Mouse (Mus musculus): ENCODE measurements around the gene Dazap2. TPM values are rescaled to one million over a fixed set of nuclear protein-coding genes. Genes with fewer than 3 reads are reported as not detected.
A peak's percentile ranks its signal among the peaks of the same experiment; 100 is the strongest.

The Dazap2 gene
- polyA plus RNA-seq, 1 experiment from 2014 or later, result 189 TPM

DNA sequence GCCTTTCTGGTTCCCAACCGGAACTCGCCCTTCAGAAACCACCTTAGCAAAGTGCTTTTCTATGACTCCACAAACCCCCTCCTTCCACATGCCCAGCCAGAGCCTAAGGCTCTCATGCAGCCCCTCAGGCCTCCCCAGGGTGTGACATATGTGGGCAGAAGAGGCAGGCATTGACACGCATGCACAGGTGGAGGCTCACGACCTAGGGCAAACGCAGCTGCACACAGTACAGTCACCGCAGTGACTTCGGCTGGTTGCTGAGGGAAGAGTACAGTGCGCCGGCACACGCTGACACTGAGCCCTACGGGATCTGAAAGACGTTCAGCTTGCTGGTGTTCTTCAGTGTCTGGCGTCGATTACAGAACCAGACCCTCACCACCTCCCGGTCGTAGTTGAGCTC lies 37.2 kb upstream of the Dazap2 start:
- H3K36me3 ChIP-seq (ENCODE audit: control insufficient read depth, insufficient read depth, low read length), result peaks cover 23% of the 10 kb centered on the region; the same call in 1 of the 2 replicates
- no peak overlapping the region for H3K4me3 ChIP-seq (ENCODE audit: low read depth, low read length)
- no peaks in the 10 kb centered on the region for H3K9me3 ChIP-seq (ENCODE audit: control insufficient read depth, low read length)
- 70% methylated on average over 15 of the region's 16 CpGs for WGBS
- no peak for ATAC-seq (ENCODE audit: low read depth)
- peaks cover 9% of the 10 kb centered on the region for H3K4me1 ChIP-seq (ENCODE audit: control insufficient read depth, insufficient read depth, low read length)
- peak; percentile 37 for DNase-seq (ENCODE audit: low spot score)
- no peak overlapping the region for H3K27ac ChIP-seq (replicated peaks; ENCODE audit: low read depth, low read length)
- no peaks in the 10 kb centered on the region for H3K27me3 ChIP-seq (replicated peaks; ENCODE audit: control insufficient read depth, insufficient read depth, low read length)
- no peak overlapping the region for H3K4me2 ChIP-seq (ENCODE audit: low read depth, low read length)
- H3K9ac ChIP-seq (ENCODE audit: low read depth, low read length), result no peak overlapping the region

DNA sequence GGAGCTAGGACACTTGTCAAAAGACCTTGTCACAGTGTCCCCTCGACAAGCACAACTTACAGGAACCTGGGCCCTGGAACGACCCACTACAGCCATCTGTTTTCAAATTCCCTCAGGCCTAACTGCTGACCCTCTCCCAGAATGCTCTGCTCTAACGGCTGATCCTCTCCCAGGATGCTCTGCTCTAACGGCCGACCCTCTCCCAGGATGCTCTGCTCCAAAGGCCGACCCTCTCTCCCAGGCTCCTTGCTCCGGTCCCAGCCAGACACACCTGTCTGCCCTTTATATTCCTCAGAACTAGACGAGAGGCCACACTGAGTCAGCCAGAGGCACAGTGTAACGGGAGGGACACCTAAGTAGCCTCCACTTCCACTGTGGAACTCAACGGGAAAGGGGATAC lies 35.0 kb upstream of the Dazap2 start:
- Histone ChIP-seq H3K27ac (replicated peaks; ENCODE audit: low read depth, low read length) (no peak overlapping the region), H3K27me3 (replicated peaks; ENCODE audit: control insufficient read depth, insufficient read depth, low read length) (no peaks in the 10 kb centered on the region), H3K4me3 (ENCODE audit: low read depth, low read length) (no peak overlapping the region), H3K36me3 (ENCODE audit: control insufficient read depth, insufficient read depth, low read length) (peaks cover 26% of the 10 kb centered on the region; the same call in 1 of the 2 replicates), H3K4me1 (ENCODE audit: control insufficient read depth, insufficient read depth, low read length) (no peaks in the 10 kb centered on the region), H3K9me3 (ENCODE audit: control insufficient read depth, low read length) (no peaks in the 10 kb centered on the region), H3K9ac (ENCODE audit: low read depth, low read length) (no peak overlapping the region), H3K4me2 (ENCODE audit: low read depth, low read length) (no peak overlapping the region)
- 90% methylated on average over 10 of the region's 10 CpGs for WGBS
- no peak for ATAC-seq (ENCODE audit: low read depth)
- DNase-seq (ENCODE audit: low spot score), result no peak

DNA sequence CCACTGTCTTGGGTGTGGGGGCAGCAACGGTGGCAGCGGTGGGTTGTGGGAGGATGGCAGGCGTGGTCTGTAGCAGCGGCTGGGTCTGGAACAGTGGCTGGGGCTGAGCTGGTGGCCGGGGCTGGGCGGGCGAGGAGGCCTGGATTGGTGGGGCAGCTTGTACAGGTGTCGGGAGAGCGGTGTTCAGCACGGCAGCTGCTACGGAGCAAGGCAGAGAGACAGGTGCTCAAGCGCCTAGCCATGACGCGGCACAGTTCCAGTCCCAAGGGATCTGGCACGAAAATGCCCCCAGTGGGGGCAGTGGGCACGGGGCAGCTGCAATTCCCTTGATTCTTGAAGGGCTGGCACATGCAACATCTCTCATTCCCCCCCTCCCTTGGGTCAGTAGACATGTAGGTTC lies 29.2 kb upstream of the Dazap2 start:
- H3K4me3 ChIP-seq (ENCODE audit: low read depth, low read length), result no peak overlapping the region
- H3K27ac ChIP-seq (replicated peaks; ENCODE audit: low read depth, low read length), result no peak overlapping the region
- no peak for ATAC-seq (ENCODE audit: low read depth)
- no peaks in the 10 kb centered on the region for H3K4me1 ChIP-seq (ENCODE audit: control insufficient read depth, insufficient read depth, low read length)
- H3K9me3 ChIP-seq (ENCODE audit: control insufficient read depth, low read length), result no peaks in the 10 kb centered on the region
- H3K9ac ChIP-seq (ENCODE audit: low read depth, low read length), result no peak overlapping the region
- 88% methylated on average over 12 of the region's 16 CpGs for WGBS
- DNase-seq (ENCODE audit: low spot score), result no peak
- H3K36me3 ChIP-seq (ENCODE audit: control insufficient read depth, insufficient read depth, low read length), result peaks cover 43% of the 10 kb centered on the region
- no peak overlapping the region for H3K4me2 ChIP-seq (ENCODE audit: low read depth, low read length)
- no peaks in the 10 kb centered on the region for H3K27me3 ChIP-seq (replicated peaks; ENCODE audit: control insufficient read depth, insufficient read depth, low read length)

GRCm38 (mm10) chr15:100587166-100587565 lies 28.0 kb upstream of the Dazap2 start:
- DNase-seq (ENCODE audit: low spot score) (no peak), ATAC-seq (ENCODE audit: low read depth) (no peak)
- no peak overlapping the region for H3K27ac ChIP-seq (replicated peaks; ENCODE audit: low read depth, low read length)
- H3K4me3 ChIP-seq (ENCODE audit: low read depth, low read length), result no peak overlapping the region
- no peak overlapping the region for H3K4me2 ChIP-seq (ENCODE audit: low read depth, low read length)
- no peak overlapping the region for H3K9ac ChIP-seq (ENCODE audit: low read depth, low read length)
- no peaks in the 10 kb centered on the region for H3K4me1 ChIP-seq (ENCODE audit: control insufficient read depth, insufficient read depth, low read length)
- peaks cover 41% of the 10 kb centered on the region for H3K36me3 ChIP-seq (ENCODE audit: control insufficient read depth, insufficient read depth, low read length)
- H3K27me3 ChIP-seq (replicated peaks; ENCODE audit: control insufficient read depth, insufficient read depth, low read length), result no peaks in the 10 kb centered on the region
- 73% methylated on average over 4 of the region's 4 CpGs for WGBS
- no peaks in the 10 kb centered on the region for H3K9me3 ChIP-seq (ENCODE audit: control insufficient read depth, low read length)

- Histone ChIP-seq H3K27me3 (replicated peaks; ENCODE audit: control insufficient read depth, insufficient read depth, low read length) (no peaks in the 10 kb centered on the region), H3K9me3 (ENCODE audit: control insufficient read depth, low read length) (no peaks in the 10 kb centered on the region), H3K27ac (replicated peaks; ENCODE audit: low read depth, low read length) (no peak overlapping the region), H3K4me3 (ENCODE audit: low read depth, low read length) (no peak overlapping the region), H3K9ac (ENCODE audit: low read depth, low read length) (no peak overlapping the region), H3K36me3 (ENCODE audit: control insufficient read depth, insufficient read depth, low read length) (peaks cover 32% of the 10 kb centered on the region), H3K4me2 (ENCODE audit: low read depth, low read length) (no peak overlapping the region), H3K4me1 (ENCODE audit: control insufficient read depth, insufficient read depth, low read length) (no peaks in the 10 kb centered on the region)
- WGBS, result 81% methylated on average over 6 of the region's 6 CpGs
- no peak for DNase-seq (ENCODE audit: low spot score)
- ATAC-seq (ENCODE audit: low read depth), result no peak
These were observed 26.9 kb upstream of the Dazap2 start for GRCm38 (mm10) chr15:100588297-100588696.

- Histone ChIP-seq H3K27ac (replicated peaks; ENCODE audit: low read depth, low read length) (no peak overlapping the region), H3K4me1 (ENCODE audit: control insufficient read depth, insufficient read depth, low read length) (no peaks in the 10 kb centered on the region), H3K36me3 (ENCODE audit: control insufficient read depth, insufficient read depth, low read length) (peaks cover 30% of the 10 kb centered on the region), H3K27me3 (replicated peaks; ENCODE audit: control insufficient read depth, insufficient read depth, low read length) (no peaks in the 10 kb centered on the region), H3K4me3 (ENCODE audit: low read depth, low read length) (no peak overlapping the region), H3K9ac (ENCODE audit: low read depth, low read length) (no peak overlapping the region), H3K4me2 (ENCODE audit: low read depth, low read length) (no peak overlapping the region), H3K9me3 (ENCODE audit: control insufficient read depth, low read length) (no peaks in the 10 kb centered on the region)
- no peak for ATAC-seq (ENCODE audit: low read depth)
- no peak for DNase-seq (ENCODE audit: low spot score)
- WGBS, result 69% methylated on average over 8 of the region's 8 CpGs
These were observed 24.7 kb upstream of the Dazap2 start for GRCm38 (mm10) chr15:100590436-100590835.

GRCm38 (mm10) chr15:100592817-100593216 lies 22.3 kb upstream of the Dazap2 start:
- no peak for ATAC-seq (ENCODE audit: low read depth)
- 82% methylated on average over 6 of the region's 6 CpGs for WGBS
- H3K4me3 ChIP-seq (ENCODE audit: low read depth, low read length), result no peak overlapping the region
- no peak for DNase-seq (ENCODE audit: low spot score)
- no peaks in the 10 kb centered on the region for H3K27me3 ChIP-seq (replicated peaks; ENCODE audit: control insufficient read depth, insufficient read depth, low read length)
- 0 out of 2 replicates have a peak, but pooled peaks cover 14% of the 10 kb centered on the region for H3K36me3 ChIP-seq (ENCODE audit: control insufficient read depth, insufficient read depth, low read length)
- no peaks in the 10 kb centered on the region for H3K4me1 ChIP-seq (ENCODE audit: control insufficient read depth, insufficient read depth, low read length)
- H3K9me3 ChIP-seq (ENCODE audit: control insufficient read depth, low read length), result no peaks in the 10 kb centered on the region
- H3K27ac ChIP-seq (replicated peaks; ENCODE audit: low read depth, low read length), result no peak overlapping the region
- no peak overlapping the region for H3K4me2 ChIP-seq (ENCODE audit: low read depth, low read length)
- H3K9ac ChIP-seq (ENCODE audit: low read depth, low read length), result no peak overlapping the region

DNA sequence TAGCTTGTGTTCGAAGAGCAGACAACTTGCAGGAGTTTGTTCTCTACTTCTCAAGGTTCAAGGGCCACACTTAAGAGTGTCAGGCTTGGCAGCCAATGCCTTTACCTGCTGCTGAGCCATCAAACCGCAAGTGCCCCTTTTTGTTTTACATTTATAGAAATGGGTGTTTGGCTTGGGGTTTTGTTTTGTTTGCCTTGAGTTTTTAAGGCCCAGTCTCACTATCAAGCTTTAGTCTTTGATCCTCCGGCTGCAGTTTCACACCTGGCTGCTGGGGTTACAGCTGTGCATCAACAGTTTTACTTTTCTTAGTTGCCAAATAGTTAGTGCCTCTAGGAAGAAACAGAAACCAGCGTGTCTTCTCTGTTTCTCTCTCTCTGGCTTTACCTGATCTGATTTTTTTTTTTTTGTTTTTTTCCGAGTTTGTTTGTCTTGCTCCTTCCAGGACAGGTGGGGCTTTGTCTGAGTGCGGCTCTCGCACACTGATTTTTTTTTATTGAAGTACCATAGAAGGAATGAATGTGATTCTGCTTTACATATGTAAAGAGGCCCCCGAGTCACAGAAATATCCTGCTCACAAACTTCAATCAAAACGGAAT lies 16.8 kb upstream of the Dazap2 start:
- Histone ChIP-seq H3K9ac (ENCODE audit: low read depth, low read length) (peak overlapping the region; percentile 86; the same call in 1 of the 2 replicates), H3K9me3 (ENCODE audit: control insufficient read depth, low read length) (no peaks in the 10 kb centered on the region), H3K36me3 (ENCODE audit: control insufficient read depth, insufficient read depth, low read length) (no peaks in the 10 kb centered on the region), H3K4me1 (ENCODE audit: control insufficient read depth, insufficient read depth, low read length) (peaks cover 7% of the 10 kb centered on the region), H3K27ac (replicated peaks; ENCODE audit: low read depth, low read length) (peak overlapping the region; percentile 49; the same call in 1 of the 2 replicates), H3K27me3 (replicated peaks; ENCODE audit: control insufficient read depth, insufficient read depth, low read length) (peaks cover 21% of the 10 kb centered on the region; the same call in 1 of the 2 replicates), H3K4me2 (ENCODE audit: low read depth, low read length) (peak overlapping the region; percentile 98), H3K4me3 (ENCODE audit: low read depth, low read length) (peak overlapping the region; percentile 59)
- 29% methylated on average over 9 of the region's 9 CpGs for WGBS
- ATAC-seq (ENCODE audit: low read depth) (no peak), DNase-seq (ENCODE audit: low spot score) (no peak)

DNA sequence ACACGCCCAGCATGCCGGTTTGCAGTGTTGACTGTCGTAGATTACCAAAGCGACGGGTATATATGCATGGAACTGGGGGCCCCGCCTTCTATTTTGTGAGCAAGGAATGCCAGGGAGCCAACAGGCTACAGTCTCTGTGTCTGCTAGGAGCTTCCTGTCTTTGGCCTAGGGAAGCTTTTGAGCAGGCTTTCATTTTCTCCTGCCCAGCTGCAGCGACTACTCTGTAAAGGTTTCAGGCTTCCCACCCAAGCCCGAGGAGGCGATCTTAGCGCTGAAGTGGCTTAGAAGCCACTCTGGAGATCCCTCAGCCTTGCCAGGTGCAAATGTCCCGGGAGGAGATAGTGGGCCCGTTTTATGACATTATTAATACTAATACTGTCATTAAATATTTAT lies 16.3 kb upstream of the Dazap2 start:
- DNase-seq (ENCODE audit: low spot score), result peak; percentile 67
- Histone ChIP-seq H3K27me3 (replicated peaks; ENCODE audit: control insufficient read depth, insufficient read depth, low read length) (peaks cover 21% of the 10 kb centered on the region; the same call in 1 of the 2 replicates), H3K9ac (ENCODE audit: low read depth, low read length) (peak overlapping the region; percentile 86), H3K4me3 (ENCODE audit: low read depth, low read length) (peak overlapping the region; percentile 59), H3K4me2 (ENCODE audit: low read depth, low read length) (peak overlapping the region; percentile 98), H3K4me1 (ENCODE audit: control insufficient read depth, insufficient read depth, low read length) (peaks cover 7% of the 10 kb centered on the region), H3K27ac (replicated peaks; ENCODE audit: low read depth, low read length) (peak overlapping the region; percentile 49; the same call in 1 of the 2 replicates), H3K36me3 (ENCODE audit: control insufficient read depth, insufficient read depth, low read length) (no peaks in the 10 kb centered on the region), H3K9me3 (ENCODE audit: control insufficient read depth, low read length) (no peaks in the 10 kb centered on the region)
- WGBS, result under 1% methylated on average over 12 of the region's 12 CpGs
- ATAC-seq (ENCODE audit: low read depth), result no peak; the same call in 1 of the 2 replicates

Measured in embryonic facial prominence, embryonic 14.5 days (tissue).